ENCODE assay signal across 11 mouse cellular contexts in genomic region chr1:119234449-119234848, GRCm38 (mm10).
DNase-seq lines count a peak whose midpoint lies in the region; ATAC-seq and TF ChIP-seq lines count a peak whose summit lies in the region.
"Had no signal": no experiment of that assay in that cellular context is flagged by ENCODE, and none has a peak within 500 bp of the region (broad histone marks: within the 10 kb centered on the region; RNA-seq: fewer than 3 reads in every experiment).

No protein-coding gene starts in this region.

- H3K4me2 ChIP-seq in kidney, embryonic 15.5 days: no peak overlapping the region

- no peak for TF ChIP-seq CTCF in kidney, adult 2 months (conservative IDR thresholded peaks at IDR 0.05; ENCODE audit: insufficient read depth, insufficient read length, low read depth, low read length)

- no peaks in the 10 kb centered on the region for H3K36me3 ChIP-seq in kidney, adult 2 months (ENCODE audit: control insufficient read depth, insufficient read depth, low read length)
- H3K36me3 ChIP-seq in kidney, embryonic 15.5 days: no peaks in the 10 kb centered on the region
- H3K36me3 ChIP-seq: hindbrain, embryonic 10.5 days had no signal

- intact Hi-C loops in heart, postnatal 25 days (cut with DNase I): no loop called here

- H3K9me3 ChIP-seq in kidney, embryonic 15.5 days (replicated peaks): no peaks in the 10 kb centered on the region; the same call in 1 of the 2 replicates

- ATAC-seq in kidney, embryonic 15.5 days (replicated peaks; ENCODE audit: low FRiP score): no peak; the same call in 1 of the 2 replicates
- ATAC-seq in monocyte, adult 5-6 weeks (replicated peaks; ENCODE audit: insufficient number of reproducible peaks, low FRiP score, low TSS enrichment, poor library complexity, severe bottlenecking): no peak
- ATAC-seq: CD4-positive, CD25-positive, alpha-beta regulatory T cell, adult 4 months had no signal

- no peak overlapping the region for H3K4me3 ChIP-seq in kidney, adult 2 months (ENCODE audit: insufficient read depth, low read depth, low read length)
- no peak overlapping the region for H3K4me3 ChIP-seq in kidney, embryonic 15.5 days (replicated peaks)
- H3K4me3 ChIP-seq: hindbrain, embryonic 10.5 days had no signal

- H3K27ac ChIP-seq in kidney, adult 2 months (ENCODE audit: insufficient read depth, low read depth, low read length): no peak overlapping the region
- H3K27ac ChIP-seq in kidney, embryonic 15.5 days: no peak overlapping the region
- H3K27ac ChIP-seq: hindbrain, embryonic 10.5 days had no signal

- no peak overlapping the region for H3K9ac ChIP-seq in kidney, embryonic 15.5 days

- H3K27me3 ChIP-seq in kidney, adult 2 months (replicated peaks; ENCODE audit: control insufficient read depth, insufficient read depth, low read length): no peaks in the 10 kb centered on the region
- no peaks in the 10 kb centered on the region for H3K27me3 ChIP-seq in kidney, embryonic 15.5 days

- TF ChIP-seq POLR2A in kidney, adult 2 months (IDR thresholded peaks at IDR 0.05; ENCODE audit: low read depth, low read length): no peak

- no peaks in the 10 kb centered on the region for H3K4me1 ChIP-seq in kidney, adult 2 months (ENCODE audit: control insufficient read depth, insufficient read depth, low read length)
- peaks cover 7% of the 10 kb centered on the region for H3K4me1 ChIP-seq in kidney, embryonic 15.5 days

- DNase-seq in kidney, adult 2 months: peak; percentile 89
- peak; percentile 66 for DNase-seq in adrenal gland, postnatal 10 days
- peak; percentile 48 for DNase-seq in heart, postnatal 25 days (ENCODE audit: low spot score)
- peak; percentile 58 for DNase-seq in lung, postnatal 10 days
- no peak for DNase-seq in yolk sac, embryonic 10.5 days (ENCODE audit: low spot score)
- no peak for DNase-seq in cerebellum, adult 8-10 months
- DNase-seq: embryo, embryonic 11 days had no signal

- WGBS in kidney, adult 2 months: 35% methylated on average over 9 of the region's 9 CpGs
- WGBS in kidney, embryonic 15.5 days: 57% methylated on average over 9 of the region's 9 CpGs

Comparison
In these comparisons a context has a peak if more than half of its experiments do, and no peak if none do; other contexts are left out.
1. DNase-seq: peak in kidney, adult 2 months (single experiment), adrenal gland, postnatal 10 days (single experiment), heart, postnatal 25 days (single experiment) and lung, postnatal 10 days (single experiment); none in yolk sac, embryonic 10.5 days (single experiment) and cerebellum, adult 8-10 months (single experiment).